Mouse (Mus musculus): ENCODE results near the gene Tlx3.

Tlx3 gene

GRCm38 (mm10) chr11:33203383-33204328 lies at the start of gene Tlx3:
TSS of gene Tlx3 (minus strand) at chr11:33203589.
- peak; percentile 77 for DNase-seq (ENCODE audit: low spot score)

DNA sequence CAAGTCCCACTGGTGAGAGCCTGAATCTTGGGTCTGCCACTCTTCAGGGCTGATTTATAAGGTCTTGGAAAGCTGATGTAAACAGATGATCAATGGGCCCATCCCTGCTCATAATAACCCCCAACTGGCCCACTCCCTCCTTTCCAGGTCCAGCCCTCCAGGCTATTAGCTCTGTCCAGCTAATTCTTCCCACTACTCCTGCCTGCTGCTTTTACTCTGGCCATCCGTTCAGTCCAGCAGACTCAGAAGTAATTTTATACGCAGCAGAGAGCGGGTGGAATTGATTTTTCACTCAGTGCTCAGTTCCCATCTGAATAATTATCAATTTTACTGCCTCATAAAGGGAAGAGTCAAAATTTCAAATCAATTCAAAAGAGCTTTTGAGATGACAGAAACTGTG lies 36.9 kb upstream of the Tlx3 start:
- DNase-seq (ENCODE audit: low spot score), result no peak

DNA sequence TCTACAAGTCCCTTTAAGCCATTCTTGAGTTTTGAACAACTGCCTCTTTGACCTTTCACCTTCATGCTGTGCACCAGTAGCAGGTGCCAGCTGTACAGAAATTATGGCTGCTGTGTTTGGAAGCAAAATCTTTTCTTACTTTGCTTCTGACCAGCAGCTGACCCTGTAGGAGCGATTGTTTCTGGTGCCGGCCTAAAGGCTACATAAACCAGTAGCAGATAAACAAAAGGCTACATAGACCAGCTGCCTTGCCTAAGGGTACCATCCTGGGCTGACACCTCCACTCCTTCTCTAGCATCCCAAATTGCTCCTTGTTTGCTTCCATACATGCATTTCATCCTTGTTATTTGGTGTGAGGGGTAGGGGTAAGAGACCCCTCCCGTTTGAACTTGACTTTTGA lies 30.7 kb upstream of the Tlx3 start:
- DNase-seq (ENCODE audit: low spot score), result no peak

DNA sequence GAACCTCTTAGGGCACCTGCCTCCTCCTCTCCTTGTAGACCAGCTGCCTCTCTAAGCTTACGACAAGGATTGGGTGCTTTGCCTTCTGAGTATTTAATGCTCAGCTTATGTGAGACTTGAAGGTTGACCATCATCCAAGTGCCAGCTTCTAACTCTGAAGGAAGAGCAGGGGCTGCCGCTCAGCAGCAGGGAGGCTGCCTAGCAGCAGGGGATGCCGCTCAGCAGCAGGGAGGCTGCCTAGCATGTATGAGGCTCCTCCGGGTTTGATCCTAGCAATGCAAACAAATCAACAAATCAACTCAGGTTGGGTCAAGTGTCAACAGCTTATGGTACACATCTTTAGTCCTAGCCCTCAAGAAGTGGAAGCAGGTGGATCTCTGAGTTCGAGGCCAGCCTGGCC lies 28.7 kb upstream of the Tlx3 start:
- DNase-seq (ENCODE audit: low spot score), result no peak

- no peak for DNase-seq (ENCODE audit: low spot score)
Measured at GRCm38 (mm10) chr11:33228186-33228585, 24.8 kb upstream of the Tlx3 start.

DNA sequence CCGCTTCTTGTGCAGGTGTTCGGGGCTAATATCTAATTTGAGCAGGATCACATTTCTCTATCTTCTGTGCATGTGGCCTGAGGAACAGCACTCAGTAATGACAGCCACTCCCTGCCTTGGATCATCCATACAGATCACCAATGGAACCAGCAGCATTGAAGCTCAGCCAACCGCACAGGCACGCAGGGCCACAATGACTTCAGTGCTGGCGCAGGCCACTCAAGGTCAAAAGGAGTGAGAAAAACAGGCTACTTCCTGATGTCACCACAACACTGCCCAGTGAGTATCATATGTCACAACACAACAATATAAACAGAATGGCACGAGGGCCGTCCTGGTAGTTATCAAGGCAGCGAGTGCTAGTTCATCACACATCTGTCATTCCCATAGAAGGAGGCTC lies 23.1 kb upstream of the Tlx3 start:
- no peak for DNase-seq (ENCODE audit: low spot score)

GRCm38 (mm10) chr11:33221566-33222365 lies 18.4 kb upstream of the Tlx3 start:
- DNase-seq (ENCODE audit: low spot score), result no peak

GRCm38 (mm10) chr11:33220763-33221162 lies 17.4 kb upstream of the Tlx3 start:
- DNase-seq (ENCODE audit: low spot score), result peak; percentile 90

DNA sequence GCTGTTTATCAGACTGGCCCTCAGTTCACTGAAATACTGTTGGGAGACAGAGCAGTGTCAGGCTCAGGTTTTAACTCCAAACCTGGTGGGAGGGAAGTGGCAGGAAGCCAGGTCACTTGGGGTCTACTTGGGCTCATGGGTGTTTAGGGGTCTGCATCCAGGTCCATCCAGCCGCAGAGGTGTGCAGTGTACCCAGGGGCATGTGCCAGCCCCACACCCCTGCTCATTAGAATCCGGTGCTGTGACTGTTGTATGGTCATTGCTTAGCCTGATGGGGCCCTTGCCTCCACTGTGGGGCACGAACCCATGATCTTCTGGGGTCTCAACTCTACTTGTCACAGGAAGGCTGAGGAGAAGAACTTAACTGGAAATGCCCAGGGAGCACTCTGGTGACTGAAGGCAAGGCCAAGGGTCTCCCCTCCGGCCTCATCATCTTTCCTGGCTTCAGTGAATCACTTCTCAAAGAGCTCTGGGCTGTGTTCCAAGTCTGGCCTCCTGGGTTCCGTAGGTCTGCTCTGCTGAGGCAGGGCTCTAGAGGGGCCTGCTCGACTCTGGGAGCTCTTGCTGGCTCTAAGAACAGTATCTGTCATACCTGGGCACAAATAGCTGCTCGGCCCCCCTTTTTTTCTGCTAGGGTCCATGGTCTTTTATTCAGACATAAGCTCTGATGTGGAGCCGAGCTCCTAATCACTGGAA lies 14.1 kb upstream of the Tlx3 start:
- peak; percentile 94 for DNase-seq (ENCODE audit: low spot score)

GRCm38 (mm10) chr11:33207411-33207810 lies 4.0 kb upstream of the Tlx3 start:
- no peak for DNase-seq (ENCODE audit: low spot score)

- DNase-seq (ENCODE audit: low spot score), result peak; percentile 71
Measured at GRCm38 (mm10) chr11:33204966-33205365, 1.6 kb upstream of the Tlx3 start.

- peak; percentile 40 for DNase-seq (ENCODE audit: low spot score)
Measured at GRCm38 (mm10) chr11:33204329-33204705, 928 bp upstream of the Tlx3 start.

DNA sequence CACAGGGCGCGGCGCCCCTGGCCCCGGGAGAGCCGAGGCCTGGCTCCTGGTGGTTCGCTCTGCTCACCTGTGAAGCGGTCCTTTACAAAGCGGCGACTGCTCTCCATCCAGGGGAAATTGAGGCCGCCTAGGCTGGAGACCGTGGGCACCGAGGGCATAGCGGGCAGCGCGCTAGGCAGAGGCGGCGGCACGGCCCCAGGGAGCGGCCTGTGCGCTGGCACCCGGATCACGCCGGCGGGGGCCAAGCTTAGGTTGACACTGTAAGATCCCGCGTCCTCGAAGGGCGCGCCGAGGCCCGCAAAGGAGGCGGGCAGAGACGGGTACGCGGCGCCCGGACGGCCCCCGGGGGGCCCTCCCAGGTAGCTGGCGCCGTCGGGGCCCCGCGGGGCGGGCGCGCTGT lies 417 bp downstream of the Tlx3 start:
- no peak for DNase-seq (ENCODE audit: low spot score)

GRCm38 (mm10) chr11:33202296-33202695 lies 1.1 kb downstream of the Tlx3 start:
- DNase-seq (ENCODE audit: low spot score), result no peak

GRCm38 (mm10) chr11:33201626-33202010 lies 1.8 kb downstream of the Tlx3 start:
- no peak for DNase-seq (ENCODE audit: low spot score)

DNA sequence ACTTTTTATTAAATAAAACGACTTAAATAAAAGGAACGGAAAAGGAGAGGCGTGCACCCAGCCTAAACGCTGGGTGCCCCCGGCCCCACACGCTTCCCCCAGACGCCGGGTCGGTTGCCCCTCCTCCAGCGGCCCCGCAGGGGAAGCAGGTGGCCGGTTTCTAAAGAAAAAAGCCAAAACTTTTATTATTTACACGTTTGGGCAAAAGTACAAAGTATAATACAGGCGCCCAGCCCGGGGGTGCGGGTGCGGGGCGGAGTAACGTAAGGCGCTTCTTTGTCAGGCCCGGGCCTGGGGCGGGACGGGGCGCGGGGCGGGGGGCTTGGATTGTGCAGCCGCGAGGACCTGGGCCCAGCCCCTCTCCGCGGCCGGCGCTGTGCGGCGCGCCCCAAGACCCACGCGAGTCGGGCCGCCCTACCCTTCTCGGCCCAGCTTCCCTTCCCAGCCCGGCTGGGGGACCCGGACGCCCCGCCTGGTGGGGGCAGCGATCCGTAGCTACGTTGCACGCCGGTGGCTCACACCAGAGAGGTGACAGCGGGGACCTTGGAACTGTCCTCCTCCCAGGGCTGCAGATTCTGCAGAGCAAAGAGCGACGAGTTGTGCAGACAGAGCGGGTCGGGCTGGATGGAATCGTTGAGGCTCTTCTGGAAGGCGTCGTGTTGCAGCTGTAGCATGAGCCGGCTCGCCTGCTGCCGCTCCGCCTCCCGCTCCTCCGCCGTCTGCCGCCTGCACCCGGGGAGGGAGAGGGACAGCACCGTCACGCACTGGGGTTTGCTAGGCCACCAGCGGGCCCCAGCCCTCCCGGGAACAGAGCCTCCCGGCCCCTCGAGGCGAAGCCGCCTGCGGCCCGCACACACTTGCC lies 2.4 kb downstream of the Tlx3 start:
- no peak for DNase-seq (ENCODE audit: low spot score)

DNA sequence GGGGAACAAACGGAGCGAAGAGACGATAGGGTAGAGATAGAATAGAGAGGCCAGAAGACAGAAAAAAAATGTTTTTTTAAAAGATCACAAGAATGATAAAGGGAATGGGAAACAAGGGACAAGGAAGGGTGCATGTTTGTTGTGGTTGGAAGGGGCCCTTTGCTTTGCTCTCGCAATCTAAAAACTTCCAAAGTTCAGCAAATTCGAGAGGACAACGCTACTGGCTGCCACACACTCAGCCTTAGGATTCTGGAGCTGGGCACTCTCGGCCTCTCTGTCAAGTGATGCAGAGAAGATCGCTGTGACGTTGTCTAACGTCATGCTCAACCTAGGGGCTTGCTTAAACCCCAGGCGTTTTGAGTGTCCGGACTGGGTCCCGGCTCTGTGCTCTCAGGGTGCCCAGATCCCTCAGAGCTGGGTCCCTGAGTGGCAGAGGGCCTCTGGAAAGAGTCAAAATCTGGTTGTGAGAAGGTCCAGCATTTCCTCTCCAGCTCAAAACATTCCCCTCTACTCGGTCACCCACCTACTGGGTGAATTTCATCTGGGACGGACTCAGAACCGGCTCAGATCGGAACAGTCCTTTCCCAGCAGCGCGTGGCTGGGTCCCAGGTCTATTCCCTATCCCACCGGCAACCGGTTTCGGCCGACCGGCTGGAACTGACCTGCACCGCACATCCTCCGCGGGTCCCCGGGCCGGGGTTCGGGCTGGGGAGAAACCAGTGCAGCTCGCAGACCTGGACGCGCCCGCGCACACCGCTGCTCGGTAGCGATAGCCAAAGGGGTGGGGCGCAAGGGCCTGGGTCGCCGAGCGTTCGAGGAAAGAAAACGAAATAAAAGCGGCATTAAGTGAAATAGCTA lies 3.3 kb downstream of the Tlx3 start:
- DNase-seq (ENCODE audit: low spot score), result no peak

DNA sequence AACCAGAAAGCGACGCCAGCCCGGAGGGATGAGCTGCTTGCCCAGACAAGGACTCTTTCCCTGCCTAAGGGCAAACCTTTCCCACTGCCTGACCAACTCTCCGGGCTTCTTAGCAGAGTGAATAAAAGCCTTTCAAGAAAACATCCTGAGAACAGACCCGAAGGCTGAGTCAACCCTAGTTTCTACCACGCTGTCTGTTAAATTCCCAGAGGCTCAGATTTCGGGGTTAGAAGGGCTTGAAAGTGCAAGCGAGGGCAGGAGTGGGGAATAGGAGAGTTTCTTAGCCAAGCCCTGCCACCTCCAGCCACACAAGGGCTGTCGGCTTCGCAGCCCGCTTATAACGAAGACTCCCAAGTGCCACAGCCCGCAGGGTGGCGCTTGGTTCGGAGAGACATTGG lies 4.3 kb downstream of the Tlx3 start:
- no peak for DNase-seq (ENCODE audit: low spot score)

- DNase-seq (ENCODE audit: low spot score), result no peak
Measured at GRCm38 (mm10) chr11:33198351-33199116, 4.9 kb downstream of the Tlx3 start.

DNA sequence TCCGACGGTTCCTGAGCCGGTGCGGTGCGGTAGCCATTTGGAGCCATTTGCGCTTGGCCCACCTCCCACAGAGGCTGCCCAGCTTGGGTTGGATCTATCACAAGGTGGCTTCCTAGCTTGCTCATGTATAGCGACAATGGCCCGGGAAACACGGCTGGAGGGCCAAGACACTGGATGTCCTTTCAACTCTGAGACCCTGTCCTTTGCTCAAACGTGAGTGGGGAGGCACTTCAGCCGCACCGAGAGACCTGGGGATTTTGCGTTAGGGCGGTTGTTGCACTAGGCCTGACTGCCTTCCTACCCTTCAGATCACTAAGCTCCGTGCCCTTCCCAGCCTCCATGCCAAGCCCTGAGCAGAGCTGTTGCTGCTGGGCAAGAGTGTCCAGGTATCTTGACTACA lies 5.7 kb downstream of the Tlx3 start:
- DNase-seq (ENCODE audit: low spot score), result no peak

All from MN1 (cell line).